Mouse (Mus musculus) stomach, postnatal 0 days (tissue): ENCODE data around the gene BC017158. TPM values are rescaled to one million over a fixed set of nuclear protein-coding genes. Genes with fewer than 3 reads are reported as not detected.

ENCODE experiments used
- ATAC-seq: fragments of 200-750 bp; cut with Nextera tagmentation; 2 replicates; pipeline ENCODE4 v1.8.0; 2017; ENCODE audit not compliant: low FRiP score, low TSS enrichment
- DNase-seq: peaks from one replicate; pipeline ENCODE4 v3.0.0-alpha.2; 2016; ENCODE audit warnings: low spot score
- H3K27ac ChIP-seq: fragments of 300-500 bp; sonication (generic); replicated peaks from 2 replicates; pipeline ENCODE4 v1.5.1; 2014; ENCODE audit warnings: mild to moderate bottlenecking, control low read depth
- H3K27me3 ChIP-seq: fragments of 300-500 bp; sonication (generic); 2 replicates; pipeline ENCODE4 v1.6.1; 2014; ENCODE audit warnings: low read length; ENCODE audit not compliant: control insufficient read depth, insufficient read depth
- H3K36me3 ChIP-seq: fragments of 300-500 bp; sonication (generic); 2 replicates; pipeline ENCODE4 v1.6.1; 2014; ENCODE audit warnings: low read length, mixed read lengths; ENCODE audit not compliant: control insufficient read depth, insufficient read depth
- H3K4me1 ChIP-seq: fragments of 300-500 bp; sonication (generic); replicated peaks from 2 replicates; pipeline ENCODE4 v1.6.1; 2014; ENCODE audit warnings: antibody characterized with exemption; ENCODE audit not compliant: control insufficient read depth, insufficient read depth
- H3K4me2 ChIP-seq: fragments of 300-500 bp; sonication (generic); replicated peaks from 2 replicates; pipeline ENCODE4 v1.6.1; 2014; ENCODE audit warnings: low read depth, mild to moderate bottlenecking, control low read depth, moderate library complexity
- H3K4me3 ChIP-seq: fragments of 300-500 bp; sonication (generic); 2 replicates; pipeline ENCODE4 v1.5.1; 2014; ENCODE audit warnings: low read depth, low read length, control low read depth
- H3K9ac ChIP-seq: fragments of 300-500 bp; sonication (generic); 2 replicates; pipeline ENCODE4 v1.6.1; 2014; ENCODE audit warnings: mild to moderate bottlenecking, low read length, control low read depth, mixed read lengths
- H3K9me3 ChIP-seq: fragments of 300-500 bp; sonication (generic); 2 replicates; pipeline ENCODE4 v1.6.1; 2016; ENCODE audit warnings: low read length; ENCODE audit not compliant: control insufficient read depth
- CTCF ChIP-seq: IDR thresholded peaks from 2 replicates; pipeline ENCODE4 v1.5.1; 2016; ENCODE audit warnings: antibody characterized with exemption, low read depth, mild to moderate bottlenecking, moderate library complexity
- EP300 ChIP-seq: optimal IDR thresholded peaks from 2 replicates; pipeline ENCODE3; 2016; ENCODE audit warnings: antibody characterized with exemption
- WGBS: fragments of 180-500 bp; shearing (Covaris S2); extraction: QIAGEN DNeasy Blood & Tissue Kit; methylation state at CpG from one replicate; pipeline ENCODE4 v1.1.7; 2014; 5-methylcytosine and 5-hydroxymethylcytosine counted together
- polyA plus RNA-seq: library from polyadenylated mRNA; unstranded; fragments of >200 nt; fragmentation: Nextera tagmentation; extraction: Ambion mirVana; gene quantifications from 2 replicates; pipeline ENCODE4 v1.2.1, GENCODE M21; 2015

Gene BC017158
- polyA plus RNA-seq, 1 experiment from 2014 or later = 17.0 TPM

DNA sequence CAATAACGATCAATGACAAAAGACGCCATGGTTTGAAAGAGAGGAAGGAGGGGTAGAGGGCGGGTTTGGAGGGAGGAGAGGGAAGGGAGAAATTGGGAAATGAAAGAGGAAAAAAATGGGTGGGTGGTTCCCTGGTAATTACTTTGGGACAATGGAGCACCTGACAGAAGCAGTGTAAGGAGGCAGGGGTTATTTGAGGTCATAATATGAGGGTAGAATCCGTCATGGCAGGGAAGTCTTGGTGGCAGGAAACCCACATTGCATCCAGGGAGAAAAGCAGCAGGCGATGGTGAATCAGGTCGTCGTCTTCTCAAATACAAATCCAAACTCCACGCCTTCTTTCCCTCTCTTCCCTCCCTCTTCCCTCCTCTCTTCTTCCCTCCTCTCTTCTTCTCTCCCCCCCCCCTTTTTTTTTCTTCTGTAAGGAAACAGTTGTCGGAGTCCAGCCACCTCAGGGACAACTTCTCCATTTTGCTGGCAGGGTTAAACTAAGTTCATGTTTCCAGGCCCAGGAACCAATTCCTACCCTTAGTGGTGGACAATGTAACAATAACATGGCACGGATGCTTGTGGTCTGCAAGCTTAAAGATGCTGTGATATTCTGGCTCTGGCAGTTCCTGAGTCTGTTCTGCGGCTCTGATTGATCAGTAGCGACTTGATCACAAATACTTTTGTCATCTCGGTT lies 14.5 kb upstream of the BC017158 start:
- 77% methylated on average over 13 of the region's 13 CpGs for WGBS
- no peak overlapping the region for H3K27ac ChIP-seq
- H3K36me3 ChIP-seq = no peaks in the 10 kb centered on the region
- H3K4me1 ChIP-seq = no peaks in the 10 kb centered on the region
- H3K4me3 ChIP-seq = no peak overlapping the region
- DNase-seq (no peak), ATAC-seq (no peak)
- H3K9ac ChIP-seq = no peak overlapping the region
- H3K4me2 ChIP-seq = no peak overlapping the region
- TF ChIP-seq CTCF = no peak
- TF ChIP-seq EP300 = no peak
- H3K9me3 ChIP-seq = no peaks in the 10 kb centered on the region
- H3K27me3 ChIP-seq = no peaks in the 10 kb centered on the region

DNA sequence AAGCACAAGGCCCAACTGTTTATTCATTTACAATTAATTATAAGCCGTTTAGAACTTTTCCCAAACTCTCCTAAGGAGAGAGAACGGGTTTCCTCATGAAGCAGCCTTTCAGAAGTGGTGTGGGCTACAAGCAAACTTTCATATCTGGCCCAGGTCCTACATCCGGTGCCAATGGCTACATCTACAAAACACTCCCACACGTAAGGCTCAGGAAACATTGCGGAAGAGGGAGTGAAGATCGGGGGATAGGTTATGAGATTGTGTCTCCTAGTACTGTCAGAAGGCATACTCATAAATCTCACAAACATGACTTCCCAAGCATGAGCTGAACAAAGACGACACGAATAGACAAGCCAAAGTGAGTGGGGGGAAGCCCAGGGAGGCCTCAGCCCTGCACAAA lies 13.8 kb upstream of the BC017158 start:
- ATAC-seq (no peak), DNase-seq (no peak)
- TF ChIP-seq EP300 = no peak
- TF ChIP-seq CTCF = no peak
- Histone ChIP-seq H3K4me3 (no peak overlapping the region), H3K4me1 (no peaks in the 10 kb centered on the region), H3K27ac (no peak overlapping the region), H3K36me3 (no peaks in the 10 kb centered on the region), H3K27me3 (no peaks in the 10 kb centered on the region), H3K4me2 (no peak overlapping the region), H3K9ac (no peak overlapping the region), H3K9me3 (no peaks in the 10 kb centered on the region)
- 61% methylated on average over 8 of the region's 8 CpGs for WGBS

GRCm38 (mm10) chr7:128311263-128311662 lies 13.3 kb upstream of the BC017158 start:
- no peak for DNase-seq
- no peaks in the 10 kb centered on the region for H3K36me3 ChIP-seq
- no peaks in the 10 kb centered on the region for H3K9me3 ChIP-seq
- H3K9ac ChIP-seq = no peak overlapping the region
- no peak for ATAC-seq
- no peaks in the 10 kb centered on the region for H3K27me3 ChIP-seq
- TF ChIP-seq EP300 = no peak
- TF ChIP-seq CTCF = no peak
- H3K4me3 ChIP-seq = no peak overlapping the region
- no peaks in the 10 kb centered on the region for H3K4me1 ChIP-seq
- no peak overlapping the region for H3K27ac ChIP-seq
- 53% methylated on average over 3 of the region's 3 CpGs for WGBS
- H3K4me2 ChIP-seq = no peak overlapping the region

DNA sequence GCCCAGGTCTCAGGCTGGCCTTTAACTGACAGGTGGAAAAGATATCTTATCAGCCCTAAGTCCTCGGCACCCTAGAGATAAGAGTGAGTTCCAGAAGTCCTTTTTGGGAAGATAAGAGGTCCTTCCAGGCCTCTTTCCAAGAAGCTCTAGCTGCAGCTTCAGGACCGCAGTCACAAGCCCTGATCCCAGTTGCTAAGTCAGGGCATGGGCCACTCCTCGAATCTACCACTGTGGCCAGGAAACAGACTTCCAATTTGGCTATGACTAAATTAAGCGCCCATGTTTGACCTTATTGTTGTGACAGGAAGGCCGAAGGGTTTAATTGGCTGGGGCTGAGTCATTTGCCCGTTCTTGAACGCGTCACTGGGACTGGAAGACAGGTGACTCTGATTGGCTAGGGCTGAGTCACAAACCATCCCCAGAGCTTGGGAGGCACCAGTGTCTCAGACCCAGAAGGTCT lies 12.3 kb upstream of the BC017158 start:
- no peak for TF ChIP-seq EP300
- TF ChIP-seq CTCF = no peak
- DNase-seq = no peak
- WGBS = 49% methylated on average over 8 of the region's 8 CpGs

DNA sequence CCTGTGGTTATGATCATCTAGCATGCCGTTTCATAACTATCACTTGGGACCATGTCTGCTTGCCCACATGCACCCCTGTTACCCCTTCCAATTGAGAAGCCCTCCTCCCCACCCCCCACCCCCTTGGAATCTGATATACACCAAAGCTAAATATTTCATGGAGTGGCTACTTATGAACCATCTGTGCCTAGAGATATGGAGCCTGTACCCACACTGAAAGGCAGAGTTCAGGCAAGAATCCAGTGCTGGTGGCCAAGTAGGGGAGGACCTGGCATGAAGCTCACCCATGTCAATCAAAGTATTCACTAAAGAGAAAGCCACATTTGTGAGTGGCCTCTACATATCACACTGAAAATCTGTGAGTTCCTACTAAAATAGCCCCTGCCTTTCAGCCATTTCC lies 11.8 kb upstream of the BC017158 start:
- Histone ChIP-seq H3K36me3 (no peaks in the 10 kb centered on the region), H3K4me2 (no peak overlapping the region), H3K4me1 (no peaks in the 10 kb centered on the region), H3K27ac (no peak overlapping the region), H3K9me3 (no peaks in the 10 kb centered on the region), H3K27me3 (no peaks in the 10 kb centered on the region), H3K4me3 (no peak overlapping the region), H3K9ac (no peak overlapping the region)
- DNase-seq (no peak), ATAC-seq (no peak)
- no peak for TF ChIP-seq EP300
- TF ChIP-seq CTCF = no peak
- WGBS = 60% methylated on average over 1 of the region's 1 CpGs

More for the DNA sequence above, 12.3 kb upstream of the BC017158 start:
- no peaks in the 10 kb centered on the region for H3K4me1 ChIP-seq
- no peak overlapping the region for H3K9ac ChIP-seq
- no peaks in the 10 kb centered on the region for H3K9me3 ChIP-seq
- H3K4me3 ChIP-seq = no peak overlapping the region
- no peaks in the 10 kb centered on the region for H3K27me3 ChIP-seq
- peak; percentile 68 for ATAC-seq
- no peak overlapping the region for H3K27ac ChIP-seq
- no peaks in the 10 kb centered on the region for H3K36me3 ChIP-seq
- no peak overlapping the region for H3K4me2 ChIP-seq

DNA sequence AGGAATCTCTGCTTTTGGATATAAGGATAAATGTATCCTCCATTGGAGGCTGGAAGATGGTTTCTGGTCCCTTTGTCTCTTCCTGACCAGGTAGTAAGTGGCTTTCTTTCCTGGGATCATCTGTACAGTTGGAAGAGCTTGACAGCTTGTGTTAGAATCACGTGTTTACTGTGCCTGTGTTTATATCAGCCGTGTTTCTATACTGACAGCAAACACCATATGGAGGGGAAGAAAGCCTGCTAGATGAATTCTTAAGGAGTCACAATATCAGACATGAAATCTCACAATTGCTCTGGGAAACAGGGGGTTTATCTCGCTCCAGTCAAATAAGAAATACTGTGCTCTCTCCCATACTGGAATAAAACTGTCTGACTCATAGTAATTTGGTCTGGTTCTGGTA lies 11.2 kb upstream of the BC017158 start:
- DNase-seq (no peak), ATAC-seq (no peak)
- no peak for TF ChIP-seq EP300
- no peak for TF ChIP-seq CTCF
- H3K4me2 ChIP-seq = no peak overlapping the region
- no peak overlapping the region for H3K27ac ChIP-seq
- WGBS = 40% methylated on average over 3 of the region's 3 CpGs
- no peaks in the 10 kb centered on the region for H3K36me3 ChIP-seq
- H3K4me3 ChIP-seq = no peak overlapping the region
- H3K9me3 ChIP-seq = no peaks in the 10 kb centered on the region
- H3K27me3 ChIP-seq = no peaks in the 10 kb centered on the region
- no peak overlapping the region for H3K9ac ChIP-seq
- H3K4me1 ChIP-seq = no peaks in the 10 kb centered on the region
